Mouse (Mus musculus) stomach, embryonic 15.5 days (tissue): ENCODE results near the gene Zfp982. TPM values are rescaled to one million over a fixed set of nuclear protein-coding genes. Genes with fewer than 3 reads are reported as not detected.
"Not testable (repeated sequence)": the region's sequence is repeated elsewhere in the genome, so short reads cannot be mapped to it uniquely, and the experiment has no call there.

Source experiments
- ATAC-seq: fragments of 200-750 bp; cut with Nextera tagmentation; 2 replicates; pipeline ENCODE4 v1.8.0; 2017; ENCODE audit warnings: low read depth, moderate number of reproducible peaks, moderate TSS enrichment; ENCODE audit not compliant: insufficient read depth, low FRiP score
- H3K27ac ChIP-seq: fragments of 300-500 bp; sonication (generic); 2 replicates; pipeline ENCODE4 v1.5.1; 2015; ENCODE audit warnings: mild to moderate bottlenecking, inconsistent platforms
- H3K27me3 ChIP-seq: fragments of 300-500 bp; sonication (generic); replicated peaks from 2 replicates; pipeline ENCODE4 v1.6.1; 2015; ENCODE audit warnings: inconsistent platforms
- H3K36me3 ChIP-seq: fragments of 300-500 bp; sonication (generic); 2 replicates; pipeline ENCODE4 v1.6.1; 2015; ENCODE audit warnings: inconsistent platforms
- H3K4me1 ChIP-seq: fragments of 300-500 bp; sonication (generic); 2 replicates; pipeline ENCODE4 v1.6.1; 2015; ENCODE audit warnings: inconsistent platforms
- H3K4me2 ChIP-seq: fragments of 300-500 bp; sonication (generic); 2 replicates; pipeline ENCODE4 v1.6.1; 2015; ENCODE audit warnings: mild to moderate bottlenecking, inconsistent platforms
- H3K4me3 ChIP-seq: fragments of 300-500 bp; sonication (generic); replicated peaks from 2 replicates; pipeline ENCODE4 v1.5.1; 2015; ENCODE audit warnings: inconsistent platforms
- H3K9ac ChIP-seq: fragments of 300-500 bp; sonication (generic); 2 replicates; pipeline ENCODE4 v1.6.1; 2015; ENCODE audit warnings: inconsistent platforms
- H3K9me3 ChIP-seq: fragments of 300-500 bp; sonication (generic); 2 replicates; pipeline ENCODE4 v1.6.1; 2016; ENCODE audit warnings: inconsistent platforms
- WGBS: fragments of 180-500 bp; shearing (Covaris S2); methylation state at CpG from one replicate; pipeline ENCODE4 v1.1.7; 2015; 5-methylcytosine and 5-hydroxymethylcytosine counted together
- polyA plus RNA-seq: library from polyadenylated mRNA; unstranded; fragments of >200 nt; fragmentation: Nextera tagmentation; extraction: Ambion mirVana; gene quantifications from 2 replicates; pipeline ENCODE4 v1.2.1, GENCODE M21; 2015

Zfp982 gene
- polyA plus RNA-seq, 1 experiment from 2014 or later: 5.1 TPM

- no peaks in the 10 kb centered on the region for H3K36me3 ChIP-seq
- H3K9ac ChIP-seq: no peak overlapping the region
- no peak for ATAC-seq
- H3K27ac ChIP-seq: no peak overlapping the region
- H3K9me3 ChIP-seq: 0 out of 2 replicates have a peak, but pooled peaks cover 1% of the 10 kb centered on the region
- H3K27me3 ChIP-seq: no peaks in the 10 kb centered on the region
- H3K4me1 ChIP-seq: no peaks in the 10 kb centered on the region
- no peak overlapping the region for H3K4me3 ChIP-seq
- no peak overlapping the region for H3K4me2 ChIP-seq
- 83% methylated on average over 1 of the region's 1 CpGs for WGBS
Observed at GRCm38 (mm10) chr4:147525125-147525524, 32.9 kb downstream of the Zfp982 start.

GRCm38 (mm10) chr4:147530366-147530765 is 38.1 kb downstream of the Zfp982 start:
- Histone ChIP-seq H3K27me3 (no peaks in the 10 kb centered on the region), H3K36me3 (no peaks in the 10 kb centered on the region), H3K9ac (no peak overlapping the region), H3K4me1 (no peaks in the 10 kb centered on the region), H3K9me3 (0 out of 2 replicates have a peak, but pooled peaks cover 3% of the 10 kb centered on the region), H3K4me2 (no peak overlapping the region), H3K27ac (no peak overlapping the region), H3K4me3 (no peak overlapping the region)
- ATAC-seq: no peak
- WGBS: 81% methylated on average over 1 of the region's 1 CpGs

- not testable (repeated sequence) for H3K36me3 ChIP-seq, ATAC-seq
Observed at GRCm38 (mm10) chr4:147535916-147536315, 43.7 kb downstream of the Zfp982 start.

GRCm38 (mm10) chr4:147537702-147538101 is 45.5 kb downstream of the Zfp982 start:
- H3K4me1 ChIP-seq: no peaks in the 10 kb centered on the region
- no peak for ATAC-seq
- H3K27me3 ChIP-seq: no peaks in the 10 kb centered on the region
- H3K36me3 ChIP-seq: no peaks in the 10 kb centered on the region
- no peaks in the 10 kb centered on the region; the same call in 1 of the 2 replicates for H3K9me3 ChIP-seq
- H3K27ac ChIP-seq: no peak overlapping the region
- no peak overlapping the region for H3K4me3 ChIP-seq
- H3K9ac ChIP-seq: no peak overlapping the region
- WGBS: 79% methylated on average over 2 of the region's 2 CpGs
- H3K4me2 ChIP-seq: no peak overlapping the region

More at GRCm38 (mm10) chr4:147535916-147536315, 43.7 kb downstream of the Zfp982 start:
- not testable (repeated sequence) for H3K9ac ChIP-seq, H3K27ac ChIP-seq, H3K27me3 ChIP-seq, H3K4me2 ChIP-seq, H3K9me3 ChIP-seq, H3K4me1 ChIP-seq, H3K4me3 ChIP-seq

- H3K4me3 ChIP-seq, H3K4me1 ChIP-seq, H3K36me3 ChIP-seq, H3K4me2 ChIP-seq, H3K27me3 ChIP-seq, H3K27ac ChIP-seq, H3K9ac ChIP-seq, H3K9me3 ChIP-seq, ATAC-seq: not testable (repeated sequence)
- 82% methylated on average over 3 of the region's 3 CpGs for WGBS
Observed at GRCm38 (mm10) chr4:147539918-147540317, 47.7 kb downstream of the Zfp982 start, which contains the start of gene Gm16503. Gm16503 (plus strand) TSS chr4:147540218.

GRCm38 (mm10) chr4:147541105-147541504 is 48.9 kb downstream of the Zfp982 start:
- Histone ChIP-seq H3K4me2 (no peak overlapping the region), H3K9ac (no peak overlapping the region), H3K36me3 (no peaks in the 10 kb centered on the region), H3K27ac (no peak overlapping the region), H3K27me3 (no peaks in the 10 kb centered on the region), H3K4me1 (no peaks in the 10 kb centered on the region), H3K4me3 (no peak overlapping the region), H3K9me3 (no peaks in the 10 kb centered on the region; the same call in 1 of the 2 replicates)
- no peak for ATAC-seq

- H3K27ac ChIP-seq, H3K4me3 ChIP-seq, H3K4me2 ChIP-seq, H3K36me3 ChIP-seq, H3K9me3 ChIP-seq, H3K9ac ChIP-seq, H3K27me3 ChIP-seq, ATAC-seq, H3K4me1 ChIP-seq: not testable (repeated sequence)
- WGBS: 66% methylated on average over 5 of the region's 5 CpGs
Observed at GRCm38 (mm10) chr4:147553071-147553470, 60.9 kb downstream of the Zfp982 start, which contains the start of gene Zfp985. Zfp985 (plus strand) TSS chr4:147553277.

- ATAC-seq, H3K9ac ChIP-seq, H3K4me3 ChIP-seq, H3K36me3 ChIP-seq, H3K27me3 ChIP-seq, H3K4me1 ChIP-seq, H3K27ac ChIP-seq, H3K9me3 ChIP-seq, H3K4me2 ChIP-seq: not testable (repeated sequence)
- 66% methylated on average over 2 of the region's 2 CpGs for WGBS
Observed at GRCm38 (mm10) chr4:147554361-147554760, 62.1 kb downstream of the Zfp982 start.

GRCm38 (mm10) chr4:147556921-147557320 is 64.7 kb downstream of the Zfp982 start:
- ATAC-seq, H3K27ac ChIP-seq, H3K4me2 ChIP-seq, H3K9ac ChIP-seq, H3K9me3 ChIP-seq, H3K4me3 ChIP-seq, H3K4me1 ChIP-seq, H3K27me3 ChIP-seq, H3K36me3 ChIP-seq: not testable (repeated sequence)
- 50% methylated on average over 1 of the region's 1 CpGs for WGBS

GRCm38 (mm10) chr4:147558011-147558410 is 65.8 kb downstream of the Zfp982 start:
- H3K27me3 ChIP-seq, H3K9me3 ChIP-seq, H3K9ac ChIP-seq, ATAC-seq, H3K4me3 ChIP-seq, H3K27ac ChIP-seq, H3K4me1 ChIP-seq, H3K36me3 ChIP-seq, H3K4me2 ChIP-seq: not testable (repeated sequence)

- H3K9ac ChIP-seq, ATAC-seq, H3K27ac ChIP-seq, H3K4me1 ChIP-seq, H3K9me3 ChIP-seq, H3K27me3 ChIP-seq, H3K4me3 ChIP-seq, H3K36me3 ChIP-seq, H3K4me2 ChIP-seq: not testable (repeated sequence)
- WGBS: 41% methylated on average over 1 of the region's 1 CpGs
Observed at GRCm38 (mm10) chr4:147559096-147559495, 66.9 kb downstream of the Zfp982 start.
